Mouse (Mus musculus): ENCODE data around the gene Snd1. TPM values are rescaled to one million over a fixed set of nuclear protein-coding genes. Genes with fewer than 3 reads are reported as not detected.

Snd1 gene
- total RNA-seq, 2 experiments from 2014 or later: 115 to 117 TPM

DNA sequence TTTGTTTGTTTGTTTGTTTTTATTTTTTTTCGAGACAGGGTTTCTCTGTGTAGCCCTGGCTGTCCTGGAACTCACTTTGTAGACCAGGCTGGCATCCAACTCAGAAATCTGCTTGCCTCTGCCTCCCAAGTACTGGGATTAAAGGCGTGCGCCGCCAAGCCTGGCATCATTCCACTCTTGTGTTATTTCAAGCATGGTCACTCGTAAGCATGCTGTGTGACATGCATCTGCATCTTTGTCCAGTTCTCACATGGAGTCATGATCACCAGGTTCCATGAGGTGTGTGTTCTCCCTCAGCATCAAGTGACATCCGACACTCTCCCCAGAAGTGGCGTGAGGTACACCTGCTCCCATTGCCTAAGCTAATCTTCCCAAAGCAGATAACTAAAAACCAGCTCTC is 460.8 kb downstream of the Snd1 start:
- DNase-seq (ENCODE audit: low spot score in 2 of 2): no peak

DNA sequence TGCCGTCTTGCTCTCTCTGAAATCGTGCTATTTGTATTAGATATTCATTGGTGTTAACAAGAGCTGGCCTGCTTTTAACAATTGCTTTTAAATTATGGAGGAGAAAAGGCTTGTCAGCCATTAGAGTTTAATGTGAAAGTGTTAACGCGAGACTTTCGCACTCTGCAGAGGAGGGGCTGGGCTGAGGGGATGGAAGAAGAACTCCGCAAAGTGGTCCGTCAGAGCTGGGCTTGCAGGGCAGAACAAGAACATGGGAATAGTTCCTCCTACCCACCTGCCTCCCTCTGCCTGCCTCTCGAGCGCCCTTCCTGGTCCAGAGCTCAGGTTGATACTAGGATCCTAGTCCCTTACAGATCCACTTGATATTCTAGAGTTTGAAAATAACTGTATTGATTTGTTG is 472.3 kb downstream of the Snd1 start:
- DNase-seq (ENCODE audit: low spot score in 2 of 2): no peak

DNA sequence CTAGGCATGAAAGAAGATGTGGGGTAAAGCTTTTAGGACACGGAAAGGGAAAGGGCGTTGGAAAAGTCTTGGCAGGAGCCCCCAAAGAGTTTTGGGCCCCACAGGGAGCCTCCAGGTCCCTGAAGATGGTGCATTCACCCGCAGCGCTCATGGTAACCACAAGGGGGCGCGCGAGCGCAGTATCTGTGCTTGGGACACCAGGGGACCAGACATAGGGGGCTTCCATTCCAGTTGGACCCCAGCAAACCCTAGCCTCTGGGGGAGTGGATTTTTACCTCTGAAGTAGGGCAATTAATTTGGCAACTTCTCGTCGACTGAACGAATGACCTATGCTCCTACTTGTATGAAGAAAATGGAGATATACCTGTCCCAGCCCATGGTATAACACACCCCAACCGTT is 474.3 kb downstream of the Snd1 start:
- DNase-seq (ENCODE audit: low spot score in 2 of 2): peak; percentile 31 to 78

DNA sequence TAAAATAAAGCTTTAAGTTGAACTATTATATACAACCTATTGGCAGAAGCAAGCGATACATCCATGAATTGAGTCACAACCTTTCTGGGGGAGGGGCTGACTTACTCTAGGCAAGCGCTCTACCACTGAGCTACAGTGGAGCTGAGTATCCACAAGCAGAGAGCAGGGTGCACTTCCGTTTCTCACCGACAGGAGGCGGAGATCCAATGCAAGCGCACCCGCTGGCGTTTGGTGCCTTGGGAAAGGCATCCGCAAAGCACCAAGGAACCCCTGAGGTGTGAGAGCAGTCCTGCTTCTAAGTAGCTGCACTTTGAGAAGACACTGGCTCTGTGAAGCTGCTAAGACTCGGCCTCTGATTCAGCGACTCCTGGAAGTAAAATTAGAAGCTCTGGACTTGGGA is 480.6 kb downstream of the Snd1 start:
- DNase-seq (ENCODE audit: low spot score in 2 of 2): peak; percentile 24 to 54

DNA sequence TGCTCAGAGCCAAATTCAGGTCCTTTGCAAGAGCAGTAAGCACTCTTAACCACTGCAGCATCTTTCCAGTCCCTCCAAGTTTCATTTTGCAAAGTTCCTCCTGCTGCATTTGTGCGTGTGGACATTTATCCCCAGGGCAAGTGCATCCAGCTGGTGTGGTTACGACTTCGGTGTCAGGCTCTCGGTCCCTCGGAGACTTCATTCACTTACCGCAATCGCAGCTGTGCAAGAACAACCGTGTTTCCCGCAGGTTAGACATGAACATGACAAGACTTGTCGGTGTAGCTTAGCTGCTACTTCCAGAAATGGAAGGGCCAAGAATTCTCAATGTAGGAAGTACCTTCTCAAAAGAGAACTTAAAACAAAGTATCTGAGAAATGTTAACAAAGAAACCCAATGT is 482.5 kb downstream of the Snd1 start:
- no peak for DNase-seq (ENCODE audit: low spot score in 2 of 2)

DNA sequence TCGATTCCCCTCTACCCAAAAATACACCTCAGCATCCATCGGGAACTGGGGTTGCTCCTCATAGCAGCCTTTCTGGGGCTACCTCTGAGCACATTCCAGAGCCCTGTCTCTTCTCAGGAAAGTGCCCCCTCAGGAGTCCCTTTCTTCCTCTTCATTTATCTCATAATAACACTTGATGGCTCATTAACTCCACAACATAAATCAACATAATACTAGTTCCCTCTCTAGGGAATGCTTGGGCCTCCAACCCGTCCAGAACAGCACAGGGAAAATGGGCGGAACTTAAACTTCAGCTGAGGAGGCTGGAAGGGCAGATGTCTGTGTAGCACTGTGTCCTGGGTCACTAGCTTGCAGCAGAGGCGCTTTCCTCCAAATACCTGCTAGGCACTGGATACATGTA is 488.2 kb downstream of the Snd1 start:
- DNase-seq (ENCODE audit: low spot score in 2 of 2): no peak

DNA sequence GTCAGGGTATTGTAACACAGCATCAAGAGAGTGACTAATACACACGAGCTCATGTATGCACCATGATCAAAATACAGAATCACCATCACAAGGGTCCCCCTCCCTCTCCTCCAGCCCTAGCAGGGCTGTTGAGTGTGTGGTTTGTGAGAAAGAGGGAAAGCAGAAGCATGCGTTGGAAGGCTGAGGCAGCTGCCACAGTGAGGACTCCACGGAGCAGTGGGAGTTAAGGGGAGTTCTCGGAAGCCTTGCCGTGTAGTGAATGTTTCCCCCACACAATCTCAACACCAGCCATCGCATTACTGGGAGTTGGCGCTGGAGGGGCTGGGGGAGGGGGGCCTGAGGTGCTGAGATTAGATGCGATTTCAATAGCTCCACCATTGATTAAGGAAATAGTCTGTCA is 490.3 kb downstream of the Snd1 start:
- no peak for DNase-seq (ENCODE audit: low spot score in 2 of 2)

DNA sequence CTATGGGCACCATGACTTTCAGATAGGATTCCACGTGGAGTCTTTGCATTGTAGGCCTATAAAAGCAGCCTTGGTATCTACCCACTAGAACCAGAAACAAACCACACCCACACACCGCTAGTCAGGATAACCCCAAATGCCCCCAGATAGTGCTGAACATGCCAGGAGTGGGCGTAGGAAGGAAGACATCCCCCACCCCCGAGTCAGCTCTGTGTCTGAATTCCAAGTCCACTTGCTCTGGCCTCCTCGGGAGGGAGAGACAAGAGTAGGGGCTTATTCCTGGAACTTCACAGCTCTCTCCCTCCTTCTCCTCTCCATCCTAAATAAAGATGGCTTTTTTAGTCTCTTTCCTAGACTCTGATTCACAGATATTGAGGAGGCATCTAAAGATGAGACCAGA is 494.7 kb downstream of the Snd1 start:
- DNase-seq (ENCODE audit: low spot score in 2 of 2): no peak

DNA sequence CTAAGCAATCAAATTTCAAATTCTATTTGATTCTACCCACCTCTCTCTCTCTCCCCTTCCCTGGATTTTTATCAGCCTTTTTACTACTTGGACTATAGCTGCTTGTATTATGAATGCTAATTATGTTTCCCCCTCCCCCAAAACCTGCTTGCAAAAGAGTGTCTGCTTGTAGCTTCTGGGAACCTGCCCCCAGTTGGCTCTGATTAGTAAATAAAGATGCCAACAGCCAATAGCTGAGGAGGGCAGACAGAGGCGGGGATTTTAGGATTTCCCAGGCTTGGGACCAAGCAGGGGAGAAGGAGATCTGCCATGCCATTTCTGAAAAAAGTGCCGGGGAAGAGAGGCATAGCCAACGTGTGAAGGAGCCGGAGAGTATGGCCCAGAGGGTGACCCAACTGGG is 495.8 kb downstream of the Snd1 start:
- no peak for DNase-seq (ENCODE audit: low spot score in 2 of 2)

DNA sequence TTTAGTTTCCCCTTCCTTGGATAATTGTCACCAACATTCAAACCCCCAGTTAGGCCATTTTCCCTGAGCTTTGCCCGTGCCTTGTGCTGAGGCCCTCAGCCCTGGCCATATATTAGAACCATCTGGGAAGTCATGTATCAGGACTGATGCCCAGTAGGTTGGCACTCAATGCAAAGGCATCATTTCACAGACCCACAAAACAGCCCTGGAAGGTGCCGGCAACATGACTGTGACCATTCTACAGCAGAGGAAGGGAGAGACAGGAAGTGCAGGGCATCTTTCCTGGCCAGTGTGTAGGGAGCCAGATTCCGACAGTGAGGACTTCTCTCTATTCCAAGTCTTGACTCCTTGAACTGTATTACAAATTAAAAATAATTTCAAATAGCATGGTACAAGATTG is 499.6 kb downstream of the Snd1 start:
- DNase-seq (ENCODE audit: low spot score in 2 of 2): no peak

DNA sequence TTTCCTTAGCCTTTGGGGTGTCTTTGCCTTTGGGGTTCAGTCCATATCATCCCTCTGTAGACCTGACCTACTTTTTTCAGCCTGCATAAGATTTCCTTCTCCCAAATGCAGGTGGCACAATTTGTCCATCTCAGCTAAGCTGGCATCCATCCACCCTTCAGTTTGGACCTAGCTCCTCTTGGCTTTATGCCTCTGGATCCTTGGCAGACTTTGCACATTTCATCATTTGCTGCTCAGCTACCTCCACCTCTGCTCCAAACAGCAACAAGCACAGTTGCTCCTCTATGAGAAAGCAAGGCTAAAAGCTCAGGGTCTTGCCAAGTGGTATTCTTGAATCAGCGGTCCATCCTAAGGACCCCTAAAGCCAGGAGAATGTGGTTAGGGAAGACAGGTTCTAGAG is 500.2 kb downstream of the Snd1 start:
- DNase-seq (ENCODE audit: low spot score in 2 of 2): peak; percentile 38 to 65

DNA sequence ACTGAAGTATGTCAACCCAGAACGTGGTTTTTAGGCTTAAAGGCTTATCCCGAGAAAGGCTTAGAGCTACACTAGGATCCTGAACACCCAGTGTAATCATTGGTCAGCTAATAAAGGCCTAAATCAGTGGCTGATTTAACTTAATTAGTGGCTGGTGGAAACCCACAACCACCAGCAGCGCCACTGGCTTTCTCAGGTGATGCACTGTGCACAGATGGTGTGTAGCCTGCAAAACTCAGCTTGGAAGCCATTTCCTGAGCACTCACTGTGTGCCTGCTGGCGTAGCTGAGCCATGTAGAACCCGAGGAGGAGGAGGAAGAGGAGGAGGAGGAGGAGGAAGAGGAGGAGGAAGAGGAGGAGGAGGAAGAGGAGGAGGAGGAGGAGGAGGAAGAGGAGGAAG is 503.1 kb downstream of the Snd1 start:
- DNase-seq (ENCODE audit: low spot score in 2 of 2): no peak

DNA sequence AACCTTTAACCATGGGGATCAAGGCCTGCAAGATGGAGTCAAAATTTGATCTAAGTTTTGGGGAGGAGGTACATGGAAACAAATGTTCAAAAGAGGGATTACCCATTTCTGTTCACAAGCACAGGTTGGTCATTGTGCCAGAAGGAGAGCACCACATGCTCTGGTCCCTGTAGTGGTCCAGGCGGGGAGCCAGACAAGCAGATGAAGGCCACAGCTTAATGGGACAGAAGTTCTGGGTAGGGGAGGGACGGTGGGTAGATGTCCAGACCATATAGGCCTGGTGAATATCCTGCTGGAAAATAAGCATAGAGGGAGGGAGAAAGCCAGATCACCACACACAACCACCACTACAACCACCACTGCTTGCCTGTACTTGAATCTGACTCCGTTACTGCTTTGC is 503.9 kb downstream of the Snd1 start:
- DNase-seq (ENCODE audit: low spot score in 2 of 2): no peak

DNA sequence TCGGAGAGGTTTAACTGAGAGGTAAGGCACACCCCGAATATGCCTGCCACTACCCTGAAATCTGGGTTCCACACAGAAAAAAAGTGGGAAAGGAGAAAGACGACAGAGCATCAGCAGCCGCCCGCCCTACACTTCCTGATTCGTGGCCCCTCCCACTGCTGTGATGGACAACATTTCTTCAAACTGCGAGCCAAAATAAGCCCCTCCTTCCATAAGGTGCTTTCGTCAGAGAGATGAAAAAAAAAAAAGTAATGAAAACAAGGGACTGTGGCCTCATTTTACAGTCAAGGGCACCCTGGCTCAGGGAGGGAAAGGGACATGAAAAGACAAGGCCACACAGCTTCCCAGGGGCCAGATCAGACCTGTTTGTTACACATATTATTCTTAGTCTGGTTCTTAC is 504.6 kb downstream of the Snd1 start:
- no peak for DNase-seq (ENCODE audit: low spot score in 2 of 2)

DNA sequence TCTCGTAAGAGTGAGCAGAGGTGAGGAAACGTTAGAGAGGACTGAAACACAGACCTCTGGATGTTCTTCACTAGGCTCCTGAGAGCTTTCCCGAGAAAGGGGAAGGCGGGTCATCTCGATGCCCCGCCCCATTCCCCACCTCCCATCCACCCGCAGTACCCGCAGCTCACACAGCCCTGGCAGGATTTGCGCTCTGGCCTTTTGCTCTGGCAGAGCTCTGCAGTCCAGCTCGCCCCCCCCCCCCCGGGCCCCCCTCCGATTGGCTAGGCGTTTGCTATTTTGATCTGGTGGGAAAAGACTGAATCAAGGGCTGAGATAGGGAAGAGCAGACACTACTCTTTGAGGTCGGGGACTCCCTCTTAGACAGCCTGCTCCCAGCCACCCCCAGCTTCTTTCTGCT is 505.3 kb downstream of the Snd1 start:
- DNase-seq (ENCODE audit: low spot score in 2 of 2): no peak

DNA sequence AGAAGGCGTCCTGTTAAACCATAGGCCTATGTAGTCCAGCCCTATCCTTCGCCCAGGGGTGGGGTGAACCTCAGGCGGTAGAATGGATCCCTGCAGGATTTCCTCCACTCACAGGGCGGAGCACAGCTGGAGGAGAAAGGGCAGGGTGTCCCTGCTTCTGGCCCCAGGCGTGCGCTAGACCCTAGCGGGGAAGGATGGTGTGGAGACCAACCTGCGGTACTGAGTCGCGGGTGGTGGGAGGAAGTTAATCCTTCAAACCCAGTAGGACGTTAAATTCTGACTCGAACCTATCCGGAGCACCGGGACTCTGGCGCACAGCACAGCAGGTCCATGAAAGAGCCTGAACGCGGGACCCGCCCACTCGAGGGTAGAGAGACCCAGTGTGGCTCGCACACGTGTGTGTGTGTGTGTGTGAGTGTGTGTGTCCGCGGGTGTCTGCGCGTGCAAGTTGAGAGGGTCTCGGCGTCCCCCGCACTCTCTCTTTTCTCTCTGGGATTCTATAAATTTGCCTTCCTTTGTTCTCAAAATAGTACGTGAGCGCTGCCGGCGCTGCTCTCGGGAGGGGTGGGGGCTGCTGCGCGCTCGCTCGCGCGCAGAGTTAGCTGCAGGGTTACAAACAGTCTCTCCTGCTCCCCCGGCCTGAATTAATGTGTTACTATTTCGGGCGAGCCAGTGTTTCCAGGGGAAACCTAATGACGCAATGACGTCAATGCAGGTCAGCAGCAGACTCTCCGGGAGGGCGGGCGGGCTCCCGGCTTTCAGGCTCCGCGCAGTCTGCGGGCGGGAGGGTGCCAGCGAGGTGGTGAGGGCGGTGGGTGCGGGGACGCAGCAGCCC is 506.0 kb downstream of the Snd1 start:
- peak; percentile 38 to 81 for DNase-seq (ENCODE audit: low spot score in 2 of 2)

DNA sequence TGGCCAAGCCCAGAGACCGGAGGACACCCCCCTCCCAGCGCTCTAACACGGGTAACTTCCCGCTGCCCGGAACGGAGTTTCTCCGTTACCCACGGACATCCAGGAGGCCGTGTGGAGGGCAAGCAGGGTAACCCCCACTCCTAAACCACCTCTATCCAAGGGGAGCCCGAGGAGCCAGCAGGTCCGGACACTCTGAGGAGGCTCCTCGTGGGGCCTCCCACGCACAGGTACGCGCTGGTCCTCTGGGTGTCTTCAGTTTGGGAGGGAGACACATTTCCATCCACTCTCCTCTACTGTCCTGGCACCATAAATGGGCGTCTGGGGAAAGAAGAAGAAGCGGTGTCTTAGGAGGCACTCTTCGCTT is 506.6 kb downstream of the Snd1 start:
- no peak for DNase-seq (ENCODE audit: low spot score in 2 of 2)

DNA sequence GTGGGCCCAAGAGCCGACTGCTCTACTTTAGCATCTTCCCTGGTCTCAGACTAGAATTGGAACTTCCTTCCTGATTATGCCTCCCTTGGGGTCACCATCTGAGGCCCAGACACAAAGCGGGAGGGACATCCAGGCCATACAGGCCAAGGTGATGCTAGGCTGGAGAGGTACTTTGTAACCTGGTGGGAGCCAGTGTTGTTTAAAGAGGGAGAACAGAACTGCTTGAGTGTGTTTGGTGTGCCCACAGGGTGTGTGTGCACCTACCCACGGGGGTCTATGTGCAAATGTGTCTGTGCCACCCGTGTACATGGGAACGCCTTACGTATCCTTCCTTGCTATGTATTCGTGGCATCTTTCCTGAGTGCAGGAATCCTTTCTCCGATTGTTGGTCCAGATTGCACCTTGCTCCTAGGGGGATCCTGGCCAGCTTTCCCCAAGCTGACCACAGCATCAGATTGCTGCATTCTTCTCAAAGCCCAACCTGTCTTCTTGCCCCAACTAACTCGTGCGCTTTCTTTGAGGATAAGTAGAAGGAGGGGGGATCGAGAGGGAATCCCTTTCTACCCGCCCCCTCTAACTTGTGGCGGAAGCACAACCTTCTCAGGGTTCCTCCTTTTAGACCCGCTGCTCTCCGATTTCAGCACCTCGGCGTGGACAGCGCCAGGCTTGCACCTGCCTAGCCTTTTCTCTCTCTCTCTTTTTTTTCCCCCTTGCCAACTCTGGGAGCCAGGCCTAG is 507.2 kb downstream of the Snd1 start:
- DNase-seq (ENCODE audit: low spot score in 2 of 2): no peak

DNA sequence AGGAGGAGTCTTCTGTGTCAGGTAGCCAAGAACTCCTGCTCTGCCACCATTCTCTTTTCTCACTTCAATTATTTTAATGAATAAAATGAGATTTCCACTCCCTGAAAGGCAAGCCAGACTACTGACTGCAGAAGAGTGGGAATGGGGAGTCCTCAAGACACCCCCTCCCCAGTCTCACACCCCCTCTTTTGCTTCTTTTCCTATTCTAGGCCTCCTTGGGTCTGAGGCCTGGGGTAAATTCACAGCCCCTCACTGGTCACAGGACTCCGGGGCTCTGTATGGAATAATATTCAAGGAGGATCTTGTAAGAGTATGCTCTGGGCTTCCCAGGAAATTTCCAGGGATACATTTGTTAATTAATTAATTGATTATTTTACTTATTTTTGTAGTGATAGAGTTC is 507.9 kb downstream of the Snd1 start:
- DNase-seq (ENCODE audit: low spot score in 2 of 2): no peak

All from layer of hippocampus, adult 18-20 months (tissue).